Mouse (Mus musculus): ENCODE data around the gene Ccdc28b. TPM values are rescaled to one million over a fixed set of nuclear protein-coding genes. Genes with fewer than 3 reads are reported as not detected.

Gene Ccdc28b
- total and polyA plus RNA-seq, 3 experiments = 10.8 to 16.8 (median 11.3) TPM

GRCm38 (mm10) chr4:129614093-129614492 lies 9.7 kb downstream of the Ccdc28b start, which contains the start of gene Dcdc2b:
Gene Dcdc2b (minus strand): TSS chr4:129614257.
- Histone ChIP-seq H3K4me3 (no peak within 1 kb of the TSS), H3K4me1 (ENCODE audit: control insufficient read depth, insufficient read depth, low read length) (peaks cover 4% of the 10 kb centered on the region; the same call in 1 of the 2 replicates), H3K9ac (ENCODE audit: low read depth, low read length) (no peak within 1 kb of the TSS), H3K36me3 (ENCODE audit: control insufficient read depth, insufficient read depth, low read length) (no peaks in the 10 kb centered on the region), H3K79me2 (replicated peaks; ENCODE audit: control insufficient read depth, insufficient read depth, low read length) (no peaks in the 10 kb centered on the region), H3K27me3 (ENCODE audit: control insufficient read depth, insufficient read depth, low read length) (no peaks in the 10 kb centered on the region), H3K27ac (no peak within 1 kb of the TSS; the same call in 1 of the 2 replicates)
- DNase-seq = peak; percentile 55 to 58
- TF ChIP-seq CTCF (IDR thresholded peaks at IDR 0.05) (no peak), EP300 (IDR thresholded peaks at IDR 0.05; ENCODE audit: insufficient read depth, low read depth, low read length) (no peak), POLR2A (IDR thresholded peaks at IDR 0.05; ENCODE audit: insufficient read depth, low read depth, low read length) (0 out of 2 replicates have a peak, but pooled peaks have one; percentile 8)
- 43% methylated on average over 6 of the region's 6 CpGs for WGBS
- intact Hi-C loops (cut with DNase I) = no loop called here

GRCm38 (mm10) chr4:129610472-129610871 lies 13.3 kb downstream of the Ccdc28b start:
- 48% methylated on average over 4 of the region's 4 CpGs for WGBS

GRCm38 (mm10) chr4:129610026-129610425 lies 13.7 kb downstream of the Ccdc28b start:
- Histone ChIP-seq H3K27me3 (ENCODE audit: control insufficient read depth, insufficient read depth, low read length) (no peaks in the 10 kb centered on the region), H3K4me1 (ENCODE audit: control insufficient read depth, insufficient read depth, low read length) (no peaks in the 10 kb centered on the region; the same call in 1 of the 2 replicates), H3K79me2 (replicated peaks; ENCODE audit: control insufficient read depth, insufficient read depth, low read length) (no peaks in the 10 kb centered on the region), H3K4me3 (no peak overlapping the region), H3K36me3 (ENCODE audit: control insufficient read depth, insufficient read depth, low read length) (no peaks in the 10 kb centered on the region), H3K9ac (ENCODE audit: low read depth, low read length) (no peak overlapping the region), H3K27ac (no peak overlapping the region)
- no peak for DNase-seq
- WGBS = 73% methylated on average over 4 of the region's 4 CpGs
- intact Hi-C loops (cut with DNase I) = no loop called here
- no peak for TF ChIP-seq POLR2A (IDR thresholded peaks at IDR 0.05; ENCODE audit: insufficient read depth, low read depth, low read length)
- TF ChIP-seq EP300 (IDR thresholded peaks at IDR 0.05; ENCODE audit: insufficient read depth, low read depth, low read length) = no peak
- no peak for TF ChIP-seq CTCF (IDR thresholded peaks at IDR 0.05)

More at GRCm38 (mm10) chr4:129610472-129610871, 13.3 kb downstream of the Ccdc28b start:
- DNase-seq = no peak
- intact Hi-C loops (cut with DNase I) = no loop called here
- no peaks in the 10 kb centered on the region; the same call in 1 of the 2 replicates for H3K4me1 ChIP-seq (ENCODE audit: control insufficient read depth, insufficient read depth, low read length)
- TF ChIP-seq EP300 (IDR thresholded peaks at IDR 0.05; ENCODE audit: insufficient read depth, low read depth, low read length) (no peak), CTCF (IDR thresholded peaks at IDR 0.05) (no peak), POLR2A (IDR thresholded peaks at IDR 0.05; ENCODE audit: insufficient read depth, low read depth, low read length) (no peak)
- no peak overlapping the region for H3K9ac ChIP-seq (ENCODE audit: low read depth, low read length)
- H3K36me3 ChIP-seq (ENCODE audit: control insufficient read depth, insufficient read depth, low read length) = no peaks in the 10 kb centered on the region
- no peaks in the 10 kb centered on the region for H3K79me2 ChIP-seq (replicated peaks; ENCODE audit: control insufficient read depth, insufficient read depth, low read length)
- no peaks in the 10 kb centered on the region for H3K27me3 ChIP-seq (ENCODE audit: control insufficient read depth, insufficient read depth, low read length)
- no peak overlapping the region for H3K27ac ChIP-seq
- no peak overlapping the region for H3K4me3 ChIP-seq

DNA sequence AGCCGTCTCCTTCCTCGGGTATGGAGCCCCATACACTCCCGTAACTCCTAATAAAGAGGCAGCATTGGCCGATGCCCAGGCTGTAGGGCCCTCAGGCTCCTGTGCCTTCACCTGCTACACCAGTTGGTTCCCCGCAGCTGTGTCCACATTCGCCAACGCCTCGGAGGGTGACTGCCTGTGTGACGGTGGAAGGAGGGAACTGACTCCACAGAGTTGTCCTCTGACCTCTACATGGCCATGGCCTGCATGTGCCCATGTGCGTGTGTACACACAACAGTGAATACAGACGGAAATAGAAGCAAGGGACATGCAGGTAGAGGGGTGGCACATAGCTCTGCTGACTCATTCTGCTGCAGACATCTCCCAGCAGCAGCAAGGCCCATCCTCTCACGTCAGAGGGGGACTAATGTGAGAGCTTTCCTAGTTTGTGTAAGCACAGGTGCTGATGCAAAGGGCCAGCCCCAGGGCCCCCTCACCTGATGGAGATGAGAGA lies 14.6 kb downstream of the Ccdc28b start:
- no peaks in the 10 kb centered on the region for H3K79me2 ChIP-seq (replicated peaks; ENCODE audit: control insufficient read depth, insufficient read depth, low read length)
- H3K36me3 ChIP-seq (ENCODE audit: control insufficient read depth, insufficient read depth, low read length) = no peaks in the 10 kb centered on the region
- no peaks in the 10 kb centered on the region for H3K27me3 ChIP-seq (ENCODE audit: control insufficient read depth, insufficient read depth, low read length)
- no peak overlapping the region for H3K9ac ChIP-seq (ENCODE audit: low read depth, low read length)
- 75% methylated on average over 12 of the region's 12 CpGs for WGBS
- H3K27ac ChIP-seq = no peak overlapping the region
- TF ChIP-seq CTCF (IDR thresholded peaks at IDR 0.05) (no peak), EP300 (IDR thresholded peaks at IDR 0.05; ENCODE audit: insufficient read depth, low read depth, low read length) (no peak), POLR2A (IDR thresholded peaks at IDR 0.05; ENCODE audit: insufficient read depth, low read depth, low read length) (no peak)
- no peak for DNase-seq
- H3K4me3 ChIP-seq = no peak overlapping the region
- intact Hi-C loops (cut with DNase I) = loop anchor here (2.0 kb wide), 2 partner anchors 24 to 60 kb away; no protein-coding TSS in a partner anchor
- no peaks in the 10 kb centered on the region; the same call in 1 of the 2 replicates for H3K4me1 ChIP-seq (ENCODE audit: control insufficient read depth, insufficient read depth, low read length)

DNA sequence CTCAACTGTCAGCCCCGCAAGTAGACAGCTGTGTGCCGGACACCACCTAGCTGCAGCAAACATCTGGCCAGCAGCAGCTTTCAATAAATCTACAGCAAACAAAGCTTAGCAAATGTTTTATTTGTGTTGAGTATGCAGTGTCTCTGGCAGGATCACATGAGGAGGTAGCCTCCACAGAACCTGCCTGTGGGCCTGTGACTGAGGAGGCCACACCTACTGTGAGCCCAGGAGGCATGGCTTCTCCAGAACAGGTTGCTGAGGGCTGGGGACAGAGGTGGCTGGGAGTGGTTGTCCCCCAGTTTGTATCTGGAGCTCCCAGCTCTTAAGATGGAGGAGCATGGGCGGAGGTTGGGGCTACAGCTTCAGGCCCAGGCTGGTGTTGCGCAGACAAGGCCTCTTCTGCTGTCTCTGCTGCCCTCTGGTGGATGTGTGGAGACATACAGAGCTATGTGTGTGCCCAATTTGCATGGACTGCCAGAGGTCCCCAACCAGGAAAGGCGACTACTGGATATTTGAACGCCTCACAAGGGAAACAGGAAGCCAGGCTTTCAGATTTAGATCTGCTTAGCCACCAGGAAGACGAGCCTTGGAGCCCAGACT lies 15.2 kb downstream of the Ccdc28b start:
- DNase-seq = peak; percentile 74 to 77
- no peak overlapping the region for H3K27ac ChIP-seq
- TF ChIP-seq POLR2A (IDR thresholded peaks at IDR 0.05; ENCODE audit: insufficient read depth, low read depth, low read length) (0 out of 2 replicates have a peak, but pooled peaks have one; percentile 33), EP300 (IDR thresholded peaks at IDR 0.05; ENCODE audit: insufficient read depth, low read depth, low read length) (peak; percentile 91), CTCF (IDR thresholded peaks at IDR 0.05) (peak; percentile 87)
- H3K4me1 ChIP-seq (ENCODE audit: control insufficient read depth, insufficient read depth, low read length) = no peaks in the 10 kb centered on the region; the same call in 1 of the 2 replicates
- no peaks in the 10 kb centered on the region for H3K36me3 ChIP-seq (ENCODE audit: control insufficient read depth, insufficient read depth, low read length)
- no peaks in the 10 kb centered on the region for H3K27me3 ChIP-seq (ENCODE audit: control insufficient read depth, insufficient read depth, low read length)
- WGBS = 33% methylated on average over 7 of the region's 7 CpGs
- no peak overlapping the region for H3K9ac ChIP-seq (ENCODE audit: low read depth, low read length)
- no peak overlapping the region for H3K4me3 ChIP-seq
- H3K79me2 ChIP-seq (replicated peaks; ENCODE audit: control insufficient read depth, insufficient read depth, low read length) = no peaks in the 10 kb centered on the region
- intact Hi-C loops (cut with DNase I) = loop anchor here (2.0 kb wide), 2 partner anchors 24 to 60 kb away; no protein-coding TSS in a partner anchor

Measured in heart, adult 2 months (tissue).